ENCODE assay signal across 9 mouse cellular contexts in genomic region chr7:27404203-27404942, GRCm38 (mm10). TPM values are rescaled to one million over a fixed set of nuclear protein-coding genes. Genes with fewer than 3 reads are reported as not detected.
DNase-seq lines count a peak whose midpoint lies in the region; ATAC-seq and TF ChIP-seq lines count a peak whose summit lies in the region.
"Had no signal": no experiment of that assay in that cellular context is flagged by ENCODE, and none has a peak within 500 bp of the region (broad histone marks: within the 10 kb centered on the region; RNA-seq: fewer than 3 reads in every experiment).

No protein-coding gene starts in this region.

- H3K4me3 ChIP-seq in kidney, embryonic 15.5 days (replicated peaks), result peak overlapping the region; percentile 29
- no peak overlapping the region for H3K4me3 ChIP-seq in kidney, adult 2 months (ENCODE audit: insufficient read depth, low read depth, low read length)
- 0 out of 2 replicates have a peak overlapping the region, but pooled peaks have one; percentile 18 for H3K4me3 ChIP-seq in midbrain, embryonic 12.5 days

- no peak overlapping the region for H3K9ac ChIP-seq in kidney, embryonic 15.5 days
- no peak overlapping the region for H3K9ac ChIP-seq in midbrain, embryonic 12.5 days (replicated peaks)

- no peak for ATAC-seq in kidney, embryonic 15.5 days (replicated peaks; ENCODE audit: low FRiP score)
- ATAC-seq in granulocyte monocyte progenitor cell, adult 5-6 weeks (replicated peaks; ENCODE audit: poor library complexity, severe bottlenecking), result 0 out of 2 replicates have a peak, but pooled peaks have one; percentile 16
- ATAC-seq in midbrain, embryonic 12.5 days (ENCODE audit: low FRiP score, low read depth), result peak; percentile 34; the same call in 1 of the 2 replicates

- no peak for DNase-seq in kidney, adult 2 months
- DNase-seq in embryo, embryonic 11 days, result peak; percentile 42
- no peak for DNase-seq in frontal cortex, postnatal 14 days (ENCODE audit: low spot score in 2 of 2)
- no peak for DNase-seq in urinary bladder, postnatal 14 days (ENCODE audit: low spot score)
- DNase-seq in spleen, postnatal 10 days (ENCODE audit: low spot score in 2 of 2), result no peak

- WGBS in kidney, embryonic 15.5 days, result 6% methylated on average over 78 of the region's 81 CpGs
- 5% methylated on average over 81 of the region's 81 CpGs for WGBS in kidney, adult 2 months
- WGBS in midbrain, embryonic 12.5 days, result 7% methylated on average over 81 of the region's 81 CpGs

- H3K27ac ChIP-seq in kidney, embryonic 15.5 days, result no peak overlapping the region
- H3K27ac ChIP-seq in kidney, adult 2 months (ENCODE audit: insufficient read depth, low read depth, low read length), result no peak overlapping the region
- H3K27ac ChIP-seq in midbrain, embryonic 12.5 days (replicated peaks), result no peak overlapping the region

- H3K4me1 ChIP-seq in kidney, embryonic 15.5 days, result peaks cover 24% of the 10 kb centered on the region
- H3K4me1 ChIP-seq in kidney, adult 2 months (ENCODE audit: control insufficient read depth, insufficient read depth, low read length), result no peaks in the 10 kb centered on the region
- H3K4me1 ChIP-seq in midbrain, embryonic 12.5 days, result peaks cover 18% of the 10 kb centered on the region

- no peak for TF ChIP-seq CTCF in kidney, adult 2 months (conservative IDR thresholded peaks at IDR 0.05; ENCODE audit: insufficient read depth, insufficient read length, low read depth, low read length)

- peaks cover 95% of the 10 kb centered on the region for H3K27me3 ChIP-seq in kidney, embryonic 15.5 days
- 0 out of 2 replicates have a peak, but pooled peaks cover 1% of the 10 kb centered on the region for H3K27me3 ChIP-seq in kidney, adult 2 months (replicated peaks; ENCODE audit: control insufficient read depth, insufficient read depth, low read length)
- H3K27me3 ChIP-seq in midbrain, embryonic 12.5 days, result peaks cover 94% of the 10 kb centered on the region

- H3K36me3 ChIP-seq in kidney, embryonic 15.5 days, result no peaks in the 10 kb centered on the region
- no peaks in the 10 kb centered on the region for H3K36me3 ChIP-seq in kidney, adult 2 months (ENCODE audit: control insufficient read depth, insufficient read depth, low read length)
- H3K36me3 ChIP-seq in midbrain, embryonic 12.5 days, result no peaks in the 10 kb centered on the region

- H3K9me3 ChIP-seq in kidney, embryonic 15.5 days (replicated peaks), result no peaks in the 10 kb centered on the region
- H3K9me3 ChIP-seq in midbrain, embryonic 12.5 days, result peaks cover 11% of the 10 kb centered on the region

- peak overlapping the region; percentile 36 for H3K4me2 ChIP-seq in kidney, embryonic 15.5 days
- 0 out of 2 replicates have a peak overlapping the region, but pooled peaks have one; percentile 13 for H3K4me2 ChIP-seq in midbrain, embryonic 12.5 days (replicated peaks)

- no peak for TF ChIP-seq POLR2A in kidney, adult 2 months (IDR thresholded peaks at IDR 0.05; ENCODE audit: low read depth, low read length)

RNA-seq across cellular contexts. Expression of gene Sptbn4, which starts 43.1 kb away (rescaled TPM):
- 0.27 and 0.39 TPM in 2 replicates for polyA plus RNA-seq in kidney, embryonic 15.5 days (2015; fragmentation: Nextera tagmentation; extraction: Ambion mirVana)
- 0.09 and 0.12 TPM in 2 replicates for polyA plus RNA-seq in kidney, adult 2 months (2012; rRNA removed)
- 0.19 TPM in 1 of 2 replicates, not detected in the other for total RNA-seq in granulocyte monocyte progenitor cell, adult 5-6 weeks (2014; fragmentation: Nextera tagmentation)
- total RNA-seq in granulocyte monocyte progenitor cell, adult 5-6 weeks (2017), result 0.09 TPM in 1 of 2 replicates, not detected in the other
- polyA plus RNA-seq in midbrain, embryonic 12.5 days (2016; fragmentation: Nextera tagmentation; extraction: Ambion mirVana), result 0.67 and 0.78 TPM in 2 replicates

RNA-seq across cellular contexts. Expression of gene Blvrb, which starts 43.4 kb away (rescaled TPM):
- 44.5 and 57.4 TPM in 2 replicates for polyA plus RNA-seq in kidney, embryonic 15.5 days (2015; fragmentation: Nextera tagmentation; extraction: Ambion mirVana)
- polyA plus RNA-seq in kidney, adult 2 months (2012; rRNA removed), result 47.1 and 47.8 TPM in 2 replicates
- 10.4 and 12.2 TPM in 2 replicates for total RNA-seq in granulocyte monocyte progenitor cell, adult 5-6 weeks (2014; fragmentation: Nextera tagmentation)
- 6.2 and 8.6 TPM in 2 replicates for total RNA-seq in granulocyte monocyte progenitor cell, adult 5-6 weeks (2017)
- polyA plus RNA-seq in midbrain, embryonic 12.5 days (2016; fragmentation: Nextera tagmentation; extraction: Ambion mirVana), result 23.1 and 31.0 TPM in 2 replicates

RNA-seq across cellular contexts. Expression of gene Gm20479, which starts 47.2 kb away (rescaled TPM):
- polyA plus RNA-seq in kidney, embryonic 15.5 days (2015; fragmentation: Nextera tagmentation; extraction: Ambion mirVana), result 1.9 TPM in 1 of 2 replicates, not detected in the other
- polyA plus RNA-seq in kidney, adult 2 months (2012; rRNA removed), result 0.39 TPM in 1 of 2 replicates, not detected in the other
- total RNA-seq in granulocyte monocyte progenitor cell, adult 5-6 weeks (2014; fragmentation: Nextera tagmentation), result not detected in 2 replicates
- 1.5 TPM in 1 of 2 replicates, not detected in the other for total RNA-seq in granulocyte monocyte progenitor cell, adult 5-6 weeks (2017)
- 0.87 TPM in 1 of 2 replicates, not detected in the other for polyA plus RNA-seq in midbrain, embryonic 12.5 days (2016; fragmentation: Nextera tagmentation; extraction: Ambion mirVana)
- polyA plus RNA-seq: gonadal fat pad, adult 2 months had no signal

RNA-seq across cellular contexts. Expression of gene Shkbp1, which starts 48.6 kb away (rescaled TPM):
- 43.6 and 53.1 TPM in 2 replicates for polyA plus RNA-seq in kidney, embryonic 15.5 days (2015; fragmentation: Nextera tagmentation; extraction: Ambion mirVana)
- 39.2 and 45.5 TPM in 2 replicates for polyA plus RNA-seq in kidney, adult 2 months (2012; rRNA removed)
- 23.6 and 31.1 TPM in 2 replicates for total RNA-seq in granulocyte monocyte progenitor cell, adult 5-6 weeks (2014; fragmentation: Nextera tagmentation)
- total RNA-seq in granulocyte monocyte progenitor cell, adult 5-6 weeks (2017), result 13.9 and 18.8 TPM in 2 replicates
- polyA plus RNA-seq in midbrain, embryonic 12.5 days (2016; fragmentation: Nextera tagmentation; extraction: Ambion mirVana), result 77.3 and 78.1 TPM in 2 replicates
